Mouse (Mus musculus) right cerebral cortex, postnatal 4 days (tissue): ENCODE data around the gene Slc36a2.
"Not testable (repeated sequence)": the region's sequence is repeated elsewhere in the genome, so short reads cannot be mapped to it uniquely, and the experiment has no call there.

ENCODE experiments used
- DNase-seq: peaks from one replicate; pipeline ENCODE4 v3.0.0-alpha.2; 2022

The Slc36a2 gene

DNA sequence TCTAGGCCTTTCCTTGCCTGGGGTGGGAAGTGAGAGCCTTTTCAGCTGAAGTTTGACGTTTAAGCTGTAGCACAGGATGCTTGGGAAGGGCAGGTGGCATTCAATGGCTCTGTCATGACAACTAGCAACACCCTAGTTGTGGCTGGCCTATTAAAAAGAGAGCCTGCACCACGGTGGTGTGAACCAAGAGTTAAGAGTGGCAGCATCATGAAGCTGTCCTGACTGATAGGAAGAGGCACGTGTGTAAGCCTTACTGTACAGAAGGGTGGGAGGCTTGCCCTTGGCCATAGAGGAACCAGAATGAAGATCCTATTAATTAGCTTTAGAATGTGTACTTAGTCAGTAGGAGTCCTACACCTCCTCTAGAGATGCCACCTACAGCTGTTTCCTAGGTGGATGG is 56.5 kb downstream of the Slc36a2 start:
- DNase-seq = no peak

DNA sequence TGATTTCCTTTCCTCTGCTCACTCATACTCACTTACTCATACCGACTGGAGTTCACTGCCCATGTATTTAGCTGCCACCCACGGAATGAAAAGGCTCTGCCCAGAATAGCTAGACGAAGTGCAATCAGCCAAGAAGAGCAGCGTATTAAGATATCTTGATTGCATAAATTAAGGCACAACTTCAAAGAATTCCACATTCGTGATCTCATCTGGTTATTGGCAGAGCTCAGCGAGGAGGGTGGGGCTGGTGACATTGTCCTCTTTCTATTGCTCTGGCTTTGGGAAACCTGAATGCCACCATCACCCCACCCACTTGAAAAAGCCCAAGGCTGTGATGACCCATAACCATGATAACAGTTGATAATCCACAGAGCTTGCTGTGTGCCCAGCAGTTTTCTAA is 56.9 kb downstream of the Slc36a2 start:
- DNase-seq = no peak

DNA sequence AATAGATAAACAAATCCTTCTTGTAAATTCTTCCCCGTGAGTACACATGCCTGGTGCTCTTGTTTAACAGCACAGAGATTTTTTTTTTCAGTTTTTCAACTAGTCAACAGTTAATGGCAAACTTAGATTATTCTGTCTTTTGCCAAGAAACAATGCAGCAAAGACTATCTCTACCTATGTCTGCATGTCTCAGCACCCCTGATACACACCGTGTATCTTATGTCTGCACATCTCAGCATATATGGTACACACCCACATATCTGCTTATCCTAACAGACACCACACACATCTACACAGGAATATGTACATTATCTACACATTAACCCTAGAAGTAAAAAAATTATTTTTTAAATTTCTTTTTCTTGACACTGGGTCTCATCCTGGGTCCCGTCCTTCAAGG is 58.2 kb downstream of the Slc36a2 start:
- no peak for DNase-seq

DNA sequence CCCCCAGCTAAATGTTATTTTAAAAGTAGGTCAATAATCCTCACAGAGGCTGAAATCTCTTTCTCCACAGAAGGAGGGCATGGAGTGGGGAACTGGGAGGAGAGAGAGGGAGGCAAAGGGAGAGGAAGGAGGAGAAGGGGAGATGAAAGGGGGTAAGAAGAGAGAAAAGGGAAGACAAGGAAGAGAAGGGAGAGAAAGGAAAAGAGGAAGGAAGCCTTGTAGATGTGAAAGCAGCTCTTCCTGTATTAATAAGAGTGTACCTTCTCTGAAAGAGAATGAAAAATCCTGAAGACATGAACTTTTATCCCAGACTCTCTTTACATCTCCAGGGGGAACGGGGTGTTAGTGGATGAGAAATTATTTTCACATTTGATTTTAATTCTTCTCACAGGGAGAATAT is 63.4 kb downstream of the Slc36a2 start:
- no peak for DNase-seq

DNA sequence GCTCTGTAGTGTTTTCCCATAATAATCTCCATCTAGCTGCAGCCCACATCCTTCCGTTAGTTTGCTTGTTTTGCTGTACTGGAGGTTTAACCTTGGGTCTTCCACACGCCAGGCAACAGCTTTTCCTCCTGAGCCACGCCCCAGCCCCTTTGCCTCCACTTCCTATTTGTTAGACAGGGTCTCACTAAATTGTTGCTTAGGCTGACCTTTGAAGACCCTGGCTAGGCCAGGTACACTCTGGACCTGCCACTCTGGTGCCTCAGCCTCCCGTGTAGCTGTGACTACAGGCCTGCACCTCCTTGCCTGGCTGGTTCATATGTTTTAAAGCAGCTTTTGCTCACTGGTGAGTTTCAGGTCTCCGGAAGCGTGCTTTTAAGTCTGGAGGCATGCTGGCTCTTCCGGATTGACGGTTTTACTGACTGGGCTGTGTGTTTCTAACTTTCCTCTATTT is 64.0 kb downstream of the Slc36a2 start:
- DNase-seq = no peak

DNA sequence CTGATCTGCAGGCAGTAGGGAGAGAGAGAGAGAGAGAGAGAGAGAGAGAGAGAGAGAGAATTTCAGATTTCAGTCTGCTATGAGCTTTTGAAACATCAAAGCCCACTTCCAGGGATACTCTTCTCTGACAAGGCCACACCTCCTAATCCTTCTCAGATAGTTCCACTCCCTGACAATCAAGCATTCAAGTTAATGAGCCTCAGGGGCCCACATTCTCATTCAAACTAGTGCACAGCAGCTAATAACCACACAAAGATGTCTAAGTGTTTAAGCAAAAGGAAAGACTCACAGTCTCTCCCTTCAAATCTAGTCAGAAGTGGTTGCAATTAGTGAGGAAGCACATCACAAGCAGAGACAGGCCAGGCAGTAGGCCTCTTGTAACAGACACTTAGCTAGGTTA is 64.6 kb downstream of the Slc36a2 start:
- no peak for DNase-seq

DNA sequence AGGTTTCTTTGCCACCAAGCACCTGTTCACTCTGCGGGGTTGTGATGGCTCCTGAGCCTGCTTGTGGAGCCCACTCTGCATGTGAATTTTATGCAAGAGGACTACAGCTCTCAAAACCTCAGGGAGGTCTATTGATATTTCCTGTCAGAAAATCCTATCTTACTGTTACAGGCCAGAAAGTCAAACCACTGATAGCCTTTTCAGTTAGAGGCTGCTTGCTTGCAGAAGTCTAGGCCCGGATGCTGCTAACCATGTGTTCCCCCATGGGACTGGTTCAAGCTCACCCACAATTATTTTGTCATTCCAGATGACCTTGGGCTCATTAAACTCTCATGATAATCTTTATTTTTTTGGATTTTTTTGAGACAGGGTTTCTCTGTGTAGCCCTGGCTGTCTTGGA is 67.8 kb downstream of the Slc36a2 start:
- no peak for DNase-seq

DNA sequence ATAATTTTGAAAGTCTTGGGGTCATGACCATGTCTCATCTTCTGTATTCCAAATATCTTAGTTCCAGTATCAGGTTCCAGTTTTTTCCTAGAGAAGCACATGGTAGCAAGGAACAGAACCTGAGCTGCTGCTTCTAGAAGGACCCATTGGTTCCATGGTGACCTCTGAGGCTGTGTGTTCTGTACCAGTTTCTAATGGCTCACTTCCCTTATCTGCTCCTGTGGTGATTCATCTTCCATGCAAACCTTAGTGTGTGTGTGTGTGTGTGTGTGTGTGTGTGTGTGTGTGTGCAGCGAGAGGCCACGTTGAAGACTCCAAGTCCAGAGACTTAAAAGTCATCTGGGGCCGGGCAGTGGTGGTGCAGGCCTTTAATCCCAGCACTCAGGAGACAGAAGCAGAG is 68.9 kb downstream of the Slc36a2 start:
- no peak for DNase-seq

DNA sequence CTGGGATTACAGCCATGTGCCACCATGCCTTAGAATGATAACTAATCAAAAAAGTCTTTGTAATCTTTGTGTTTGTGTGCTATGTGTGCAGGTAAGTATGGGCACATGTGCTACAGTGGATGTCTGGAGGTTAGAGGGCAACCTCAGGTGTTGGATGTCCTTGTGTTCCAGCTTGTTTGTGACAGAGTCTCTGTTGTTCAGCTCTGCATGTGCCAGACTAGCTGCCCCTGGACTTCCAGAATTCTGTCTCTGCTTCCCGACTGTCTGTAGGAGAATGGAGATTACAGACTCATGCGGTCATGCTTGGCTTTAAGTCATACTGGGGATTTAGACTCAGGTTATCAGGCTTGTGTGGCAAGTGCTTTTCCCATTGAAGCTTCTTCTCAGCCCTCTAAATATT is 70.6 kb downstream of the Slc36a2 start:
- no peak for DNase-seq

DNA sequence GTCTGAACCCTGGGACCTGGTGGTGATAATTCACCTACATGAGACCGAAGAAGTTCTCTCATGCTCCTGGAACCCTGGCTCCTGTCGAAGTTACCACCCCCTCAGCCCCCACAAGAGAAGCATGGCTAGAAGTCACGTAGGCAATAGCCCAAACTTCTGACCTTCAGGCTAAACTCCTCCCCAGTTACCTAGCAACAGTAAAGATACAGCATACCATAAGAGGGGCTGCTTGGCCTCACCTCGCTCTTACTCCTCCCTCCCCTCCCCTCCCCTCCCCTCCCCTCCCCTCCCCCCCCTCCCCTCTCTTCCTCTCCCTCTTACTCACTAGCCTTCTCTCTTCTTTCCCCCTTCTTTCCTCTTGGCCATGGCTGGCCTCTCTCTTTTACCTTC is 71.0 kb downstream of the Slc36a2 start:
- not testable (repeated sequence) for DNase-seq

DNA sequence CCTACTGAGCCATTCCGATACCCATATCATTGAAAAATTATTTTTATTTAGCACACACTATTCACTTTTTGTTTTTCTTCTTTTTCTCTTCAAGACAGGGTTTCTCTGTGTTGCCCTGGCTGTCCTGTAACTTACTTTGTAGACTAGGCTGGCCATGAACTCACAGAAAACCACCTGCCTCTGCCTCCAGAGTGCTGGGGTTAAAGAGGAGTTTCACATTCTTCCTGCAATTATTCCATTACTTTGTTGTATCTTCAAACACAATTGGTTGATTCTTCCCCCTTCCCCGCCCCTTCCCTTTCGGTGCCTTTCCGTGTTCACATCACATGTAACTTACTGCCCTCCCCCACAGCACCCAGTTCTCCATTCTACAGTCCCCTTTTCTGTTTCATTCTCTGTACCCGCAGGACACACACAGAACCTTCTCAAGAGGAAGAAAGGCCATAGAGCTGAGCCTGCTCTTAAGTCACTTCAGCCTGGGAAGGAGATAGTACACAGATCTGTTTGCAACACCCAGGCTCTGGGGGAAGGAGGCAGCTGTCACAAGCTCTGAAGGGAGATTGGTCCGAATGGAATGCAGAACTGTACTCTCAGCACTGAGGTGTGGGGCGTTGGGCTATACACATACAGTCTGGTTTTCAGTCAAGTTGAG is 71.5 kb downstream of the Slc36a2 start:
- DNase-seq = no peak

DNA sequence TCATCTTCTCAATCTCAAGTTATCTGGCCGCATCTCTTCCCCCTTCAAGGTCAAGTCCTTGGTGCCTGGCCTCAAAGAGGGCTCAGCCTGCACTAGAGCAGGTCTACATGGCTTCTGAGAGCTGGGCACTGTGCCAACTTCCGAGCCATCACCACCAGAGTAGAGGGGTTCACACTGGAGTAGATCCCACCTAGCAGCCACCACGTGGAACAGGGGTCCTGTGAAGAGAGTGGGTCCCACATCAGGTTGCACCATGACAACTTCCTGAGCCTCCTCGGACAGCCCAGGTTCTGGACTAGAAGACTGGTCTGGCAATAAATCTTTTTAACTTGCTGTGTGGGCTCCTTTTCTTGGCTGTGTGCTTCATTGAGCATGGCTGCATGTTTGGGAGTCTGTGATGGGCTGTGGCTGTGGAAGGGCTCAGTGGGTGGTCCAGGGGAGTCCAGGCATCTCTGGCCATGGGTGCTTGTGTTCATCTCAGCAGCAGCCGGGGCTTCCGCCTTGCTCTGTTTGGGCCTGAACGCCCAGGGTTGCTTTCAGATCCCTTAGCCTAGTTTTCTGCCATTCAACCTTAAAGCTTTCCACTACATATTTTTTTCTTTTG is 74.2 kb downstream of the Slc36a2 start:
- peak; percentile 19 for DNase-seq

DNA sequence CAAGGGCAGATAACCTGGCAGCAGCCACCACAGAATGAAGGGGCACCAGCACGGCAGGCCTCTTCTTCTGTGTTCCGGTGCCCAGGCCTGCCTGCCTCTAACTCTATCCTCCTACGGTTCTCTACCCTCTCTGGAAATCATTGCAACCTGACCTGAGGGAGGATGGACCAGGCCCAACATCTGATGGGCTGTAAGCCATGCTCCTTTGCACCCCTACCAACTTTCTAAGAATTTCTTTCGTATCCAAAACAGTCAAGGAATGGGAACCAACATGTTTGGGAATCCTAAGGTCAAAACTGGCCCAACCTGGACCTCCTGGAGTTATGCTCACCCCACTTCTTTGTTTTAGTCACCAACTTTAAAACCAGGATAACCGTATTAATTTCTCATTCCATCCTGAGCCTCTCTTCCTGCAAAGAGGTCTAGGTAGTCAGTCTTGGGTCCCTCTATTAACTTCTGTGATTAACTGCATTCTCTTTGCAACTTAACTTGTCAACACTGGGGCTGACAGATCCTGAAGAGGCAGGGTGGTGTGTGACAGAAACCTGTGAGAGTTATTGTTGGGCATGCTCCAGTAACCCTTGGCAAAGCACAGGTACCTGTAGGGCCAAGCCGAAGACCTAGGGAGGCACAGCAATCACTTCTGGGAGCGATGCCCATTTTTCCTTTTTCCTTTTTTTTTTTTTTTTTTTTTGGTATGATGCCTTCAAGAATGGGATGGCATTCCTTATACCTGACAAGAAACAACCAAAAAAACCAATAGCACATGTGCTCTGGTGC is 75.2 kb downstream of the Slc36a2 start:
- DNase-seq = no peak
